Mouse (Mus musculus) E14TG2a.4 (cell line): ENCODE data around the gene Klhl32.

Experiments used
- CTCF ChIP-seq: conservative IDR thresholded peaks from 2 replicates; pipeline ENCODE4 v1.5.1; 2014; ENCODE audit warnings: low read length
- NANOG ChIP-seq: IDR thresholded peaks from 2 replicates; pipeline ENCODE4 v1.6.1; 2014; ENCODE audit warnings: borderline replicate concordance, low read length, mixed read lengths
- POU5F1 ChIP-seq: IDR thresholded peaks from 2 replicates; pipeline ENCODE4 v1.6.1; 2014; ENCODE audit warnings: low read length, borderline replicate concordance

DNA sequence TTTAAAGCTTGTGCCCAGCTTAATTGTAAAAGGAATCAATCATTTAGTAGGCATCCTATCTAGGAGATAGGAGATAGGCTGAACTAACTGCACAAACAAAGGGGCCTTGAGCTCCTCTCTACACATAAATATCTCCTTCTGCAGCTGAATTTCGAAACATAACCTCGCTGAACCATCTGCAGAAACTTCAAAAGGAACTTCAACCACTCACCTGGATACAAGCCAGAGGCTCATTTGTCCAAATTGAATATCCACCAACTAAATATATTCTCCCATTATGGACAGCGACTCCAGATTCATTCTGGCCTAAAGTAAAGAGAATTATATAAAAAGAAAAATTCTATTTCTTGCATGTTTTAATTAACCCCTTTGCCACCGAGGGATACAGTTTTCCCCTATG lies 224.2 kb downstream of the Klhl32 start:
- TF ChIP-seq CTCF: no peak
- TF ChIP-seq POU5F1: no peak
- TF ChIP-seq NANOG: no peak
